Mouse (Mus musculus): ENCODE results near the gene Taf12. TPM values are rescaled to one million over a fixed set of nuclear protein-coding genes. Genes with fewer than 3 reads are reported as not detected.

Gene Taf12
- polyA plus RNA-seq, 1 experiment from 2014 or later, result 27.8 TPM

DNA sequence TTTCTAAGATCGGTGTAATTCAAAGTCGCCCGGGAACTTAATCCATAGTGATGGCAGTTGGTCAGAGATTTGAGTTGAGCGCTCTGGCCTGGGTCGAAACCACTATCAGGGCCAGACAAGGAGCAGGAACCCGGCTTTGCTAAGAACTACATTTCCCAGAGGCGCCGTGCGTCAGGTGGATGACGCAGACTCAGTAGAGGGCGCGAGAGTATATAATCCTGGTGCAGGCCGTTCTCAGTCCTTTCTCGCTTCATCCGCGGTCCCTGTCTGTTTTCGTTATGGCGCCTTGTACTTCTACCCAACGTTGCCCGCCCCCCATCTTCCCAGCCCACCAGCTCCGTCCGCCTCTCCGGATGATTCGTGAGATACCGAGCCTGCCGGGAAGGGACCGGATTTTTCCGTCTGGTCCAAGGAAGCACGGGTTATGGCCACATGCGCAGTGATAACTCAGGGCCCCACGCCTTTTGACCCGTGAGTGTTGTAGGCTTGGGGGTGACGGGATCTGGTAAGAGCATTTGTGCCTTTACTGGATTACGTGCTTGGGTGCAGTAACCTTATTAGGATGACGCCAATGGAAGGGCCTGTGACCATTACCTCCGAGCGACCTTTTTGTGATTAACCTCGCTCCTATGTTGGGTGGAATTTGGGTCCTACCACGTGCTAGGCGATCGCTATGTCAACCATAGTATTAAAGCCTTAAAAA is 34.4 kb downstream of the Taf12 start:
- TF ChIP-seq EP300 (IDR thresholded peaks at IDR 0.05; ENCODE audit: low read depth) (no peak; the same call in 1 of the 2 replicates), CTCF (IDR thresholded peaks at IDR 0.05; ENCODE audit: low read depth) (0 out of 2 replicates have a peak, but pooled peaks have one; percentile 13)
- H3K4me1 ChIP-seq (ENCODE audit: insufficient read depth), result peaks cover 12% of the 10 kb centered on the region
- DNase-seq (peak; percentile 87), ATAC-seq (peak; percentile 90)
- H3K36me3 ChIP-seq (replicated peaks; ENCODE audit: insufficient read depth, low read length), result peaks cover 27% of the 10 kb centered on the region
- WGBS (ENCODE audit: insufficient replicate concordance), result under 1% methylated on average over 41 of the region's 41 CpGs
- H3K4me2 ChIP-seq (ENCODE audit: low read depth, low read length), result peak overlapping the region; percentile 80
- H3K27ac ChIP-seq (ENCODE audit: low read depth), result peak overlapping the region; percentile 71
- no peaks in the 10 kb centered on the region for H3K9me3 ChIP-seq (ENCODE audit: low read length)
- peak overlapping the region; percentile 79 for H3K4me3 ChIP-seq (ENCODE audit: low read depth, low read length)
- H3K27me3 ChIP-seq (ENCODE audit: insufficient read depth, low read length), result no peaks in the 10 kb centered on the region
- H3K9ac ChIP-seq (replicated peaks), result peak overlapping the region; percentile 81

DNA sequence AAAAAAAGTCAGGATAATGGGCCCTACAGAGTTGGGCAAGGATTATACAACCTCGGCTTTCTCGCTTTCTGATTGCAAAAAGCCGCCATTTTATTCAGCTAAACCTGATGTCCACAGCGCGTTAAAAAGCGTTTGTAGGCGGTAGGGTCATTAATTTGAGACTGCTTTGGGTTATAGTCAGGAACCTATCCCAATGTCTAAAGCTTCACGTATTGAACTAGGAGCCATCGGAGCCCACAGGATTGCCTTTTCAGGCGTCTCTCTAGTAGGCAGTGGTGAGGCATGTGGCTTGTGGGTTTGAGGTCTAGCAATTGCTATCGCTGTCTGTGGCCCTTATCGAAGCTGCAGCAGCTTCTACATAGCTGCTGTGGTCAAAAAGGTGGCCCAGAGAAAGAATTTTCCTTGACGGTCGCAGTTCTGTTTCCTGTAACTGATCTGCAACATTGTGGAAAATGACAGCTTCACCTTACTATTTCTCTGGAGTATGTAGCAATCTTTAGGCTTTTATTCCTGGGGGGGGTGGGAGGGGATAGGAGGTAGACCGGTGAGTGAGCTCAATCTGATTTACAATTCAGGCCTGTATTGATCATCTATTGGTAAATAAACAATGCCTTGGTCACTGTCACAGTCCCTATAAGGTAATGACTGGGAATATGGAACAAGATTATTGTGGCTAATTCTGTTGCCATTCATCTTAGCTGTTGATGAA is 35.1 kb downstream of the Taf12 start:
- H3K9me3 ChIP-seq (ENCODE audit: low read length), result no peaks in the 10 kb centered on the region
- TF ChIP-seq CTCF (IDR thresholded peaks at IDR 0.05; ENCODE audit: low read depth) (no peak), EP300 (IDR thresholded peaks at IDR 0.05; ENCODE audit: low read depth) (no peak)
- DNase-seq (peak; percentile 41), ATAC-seq (0 out of 2 replicates have a peak, but pooled peaks have one; percentile 17)
- H3K4me1 ChIP-seq (ENCODE audit: insufficient read depth), result peaks cover 12% of the 10 kb centered on the region
- H3K36me3 ChIP-seq (replicated peaks; ENCODE audit: insufficient read depth, low read length), result peaks cover 30% of the 10 kb centered on the region
- H3K4me2 ChIP-seq (ENCODE audit: low read depth, low read length), result peak overlapping the region; percentile 80
- H3K27me3 ChIP-seq (ENCODE audit: insufficient read depth, low read length), result no peaks in the 10 kb centered on the region
- peak overlapping the region; percentile 71 for H3K27ac ChIP-seq (ENCODE audit: low read depth)
- peak overlapping the region; percentile 79 for H3K4me3 ChIP-seq (ENCODE audit: low read depth, low read length)
- WGBS (ENCODE audit: insufficient replicate concordance), result under 1% methylated on average over 15 of the region's 15 CpGs
- H3K9ac ChIP-seq (replicated peaks), result peak overlapping the region; percentile 81

DNA sequence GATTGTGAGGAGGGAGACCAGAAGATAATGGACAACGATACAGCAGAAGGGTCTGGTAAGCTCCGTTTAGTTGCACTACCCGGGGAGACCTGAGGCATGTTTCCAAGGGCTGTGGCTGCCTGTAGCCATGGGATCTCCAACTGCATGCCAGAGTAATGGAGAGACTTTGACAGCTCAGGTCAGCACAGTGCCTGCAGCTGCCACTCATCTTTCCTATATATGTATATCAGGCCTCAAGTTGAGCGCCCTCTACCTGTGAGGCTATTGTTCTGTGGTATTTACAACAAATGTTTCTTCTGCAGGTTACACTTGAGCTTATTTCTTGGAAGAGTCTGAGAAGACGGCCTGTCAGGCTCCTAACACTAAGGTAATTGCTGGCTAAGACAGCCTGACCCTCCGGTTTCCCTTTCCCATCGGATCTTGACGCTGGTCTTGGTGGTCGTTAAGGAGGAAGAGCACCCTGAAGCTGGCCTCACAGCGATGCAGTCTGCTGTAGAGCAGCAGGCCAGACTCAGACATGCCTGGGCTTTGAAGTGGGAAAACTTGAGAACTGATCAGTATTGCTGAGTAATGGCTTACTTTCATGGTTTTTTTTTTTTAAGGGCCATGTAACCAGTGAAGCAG is 35.8 kb downstream of the Taf12 start:
- Histone ChIP-seq H3K27ac (ENCODE audit: low read depth) (peak overlapping the region; percentile 71), H3K4me3 (ENCODE audit: low read depth, low read length) (peak overlapping the region; percentile 79), H3K9me3 (ENCODE audit: low read length) (no peaks in the 10 kb centered on the region), H3K9ac (replicated peaks) (peak overlapping the region; percentile 81), H3K4me2 (ENCODE audit: low read depth, low read length) (peak overlapping the region; percentile 80), H3K36me3 (replicated peaks; ENCODE audit: insufficient read depth, low read length) (peaks cover 30% of the 10 kb centered on the region), H3K4me1 (ENCODE audit: insufficient read depth) (peaks cover 12% of the 10 kb centered on the region), H3K27me3 (ENCODE audit: insufficient read depth, low read length) (no peaks in the 10 kb centered on the region)
- peak; percentile 80 for TF ChIP-seq CTCF (IDR thresholded peaks at IDR 0.05; ENCODE audit: low read depth)
- no peak for TF ChIP-seq EP300 (IDR thresholded peaks at IDR 0.05; ENCODE audit: low read depth)
- ATAC-seq (peak; percentile 9; the same call in 1 of the 2 replicates), DNase-seq (peak; percentile 62)
- 23% methylated on average over 10 of the region's 10 CpGs for WGBS (ENCODE audit: insufficient replicate concordance)

DNA sequence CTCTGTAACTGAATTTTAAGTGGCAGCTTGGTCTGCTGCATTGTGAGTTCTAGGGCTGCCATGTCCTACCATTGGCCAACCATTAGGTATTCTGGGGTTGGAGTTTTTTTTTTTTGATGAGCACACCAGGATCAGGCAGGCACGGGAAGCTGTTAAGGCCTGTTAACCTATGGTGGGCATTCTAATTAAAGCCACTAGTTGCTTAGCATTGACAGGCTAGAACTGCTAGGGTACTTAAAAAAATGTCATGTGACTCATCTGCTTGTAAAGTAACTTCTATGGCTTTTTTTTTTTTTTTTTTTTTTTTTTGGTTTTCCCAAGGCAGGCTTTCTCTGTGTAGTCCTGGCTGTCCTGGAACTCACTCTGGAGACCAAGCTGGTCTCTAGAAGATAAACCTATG is 37.0 kb downstream of the Taf12 start:
- Histone ChIP-seq H3K36me3 (replicated peaks; ENCODE audit: insufficient read depth, low read length) (peaks cover 33% of the 10 kb centered on the region), H3K9me3 (ENCODE audit: low read length) (no peaks in the 10 kb centered on the region), H3K4me2 (ENCODE audit: low read depth, low read length) (no peak overlapping the region), H3K27ac (ENCODE audit: low read depth) (no peak overlapping the region), H3K27me3 (ENCODE audit: insufficient read depth, low read length) (no peaks in the 10 kb centered on the region), H3K9ac (replicated peaks) (no peak overlapping the region), H3K4me3 (ENCODE audit: low read depth, low read length) (no peak overlapping the region), H3K4me1 (ENCODE audit: insufficient read depth) (peaks cover 9% of the 10 kb centered on the region)
- ATAC-seq (no peak), DNase-seq (no peak)
- WGBS (ENCODE audit: insufficient replicate concordance), result 67% methylated on average over 1 of the region's 1 CpGs
- TF ChIP-seq CTCF (IDR thresholded peaks at IDR 0.05; ENCODE audit: low read depth) (no peak), EP300 (IDR thresholded peaks at IDR 0.05; ENCODE audit: low read depth) (no peak)

DNA sequence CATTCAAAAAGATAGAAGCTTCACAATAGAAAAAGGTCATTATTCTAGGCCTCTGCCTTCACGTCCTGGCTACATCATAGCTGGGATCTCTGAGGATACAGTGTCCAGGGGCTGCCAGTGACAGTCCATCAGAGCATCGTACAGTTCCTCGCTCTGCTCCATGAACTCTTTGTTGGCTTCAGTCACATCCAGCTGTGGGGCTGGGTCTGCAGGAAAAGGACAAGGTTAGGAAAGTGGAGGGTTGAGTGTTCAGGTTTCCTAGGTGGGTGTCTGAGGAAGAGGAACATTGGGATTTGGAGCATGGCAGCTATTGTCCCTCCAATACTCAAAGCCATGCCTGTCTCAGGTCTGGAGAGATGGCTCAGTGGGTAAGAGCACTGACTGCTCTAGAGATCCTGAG is 37.6 kb downstream of the Taf12 start:
- Histone ChIP-seq H3K9ac (replicated peaks) (no peak overlapping the region), H3K4me3 (ENCODE audit: low read depth, low read length) (no peak overlapping the region), H3K27ac (ENCODE audit: low read depth) (no peak overlapping the region), H3K36me3 (replicated peaks; ENCODE audit: insufficient read depth, low read length) (peaks cover 35% of the 10 kb centered on the region), H3K9me3 (ENCODE audit: low read length) (no peaks in the 10 kb centered on the region), H3K4me1 (ENCODE audit: insufficient read depth) (peaks cover 9% of the 10 kb centered on the region), H3K4me2 (ENCODE audit: low read depth, low read length) (no peak overlapping the region), H3K27me3 (ENCODE audit: insufficient read depth, low read length) (no peaks in the 10 kb centered on the region)
- ATAC-seq (no peak), DNase-seq (no peak)
- WGBS (ENCODE audit: insufficient replicate concordance), result 62% methylated on average over 3 of the region's 3 CpGs
- TF ChIP-seq CTCF (IDR thresholded peaks at IDR 0.05; ENCODE audit: low read depth), result no peak
- TF ChIP-seq EP300 (IDR thresholded peaks at IDR 0.05; ENCODE audit: low read depth), result no peak

DNA sequence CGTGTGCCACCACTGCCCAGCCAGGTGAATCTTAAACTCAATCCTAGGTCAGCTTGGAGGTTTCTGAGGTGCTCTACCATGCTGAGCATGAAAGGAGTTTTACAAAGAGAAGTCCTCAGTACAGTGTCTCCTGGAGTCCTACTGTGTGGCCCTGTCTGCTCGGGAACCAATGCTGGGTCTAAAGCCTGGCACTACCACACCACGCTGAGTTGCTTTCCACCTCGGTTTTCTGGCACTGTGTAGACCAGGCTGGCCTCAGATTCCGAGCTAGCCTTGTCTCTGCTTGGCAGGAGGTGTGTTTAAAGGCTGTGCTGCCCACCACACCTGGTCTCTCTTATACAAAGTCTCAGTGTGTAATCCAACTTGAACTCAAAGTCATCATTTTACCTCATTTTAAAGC is 38.5 kb downstream of the Taf12 start:
- WGBS (ENCODE audit: insufficient replicate concordance), result 82% methylated on average over 5 of the region's 5 CpGs
- no peaks in the 10 kb centered on the region for H3K27me3 ChIP-seq (ENCODE audit: insufficient read depth, low read length)
- no peaks in the 10 kb centered on the region for H3K9me3 ChIP-seq (ENCODE audit: low read length)
- H3K9ac ChIP-seq (replicated peaks), result no peak overlapping the region
- peaks cover 38% of the 10 kb centered on the region for H3K36me3 ChIP-seq (replicated peaks; ENCODE audit: insufficient read depth, low read length)
- H3K4me3 ChIP-seq (ENCODE audit: low read depth, low read length), result no peak overlapping the region
- DNase-seq (no peak), ATAC-seq (no peak)
- TF ChIP-seq CTCF (IDR thresholded peaks at IDR 0.05; ENCODE audit: low read depth), result no peak
- TF ChIP-seq EP300 (IDR thresholded peaks at IDR 0.05; ENCODE audit: low read depth), result no peak
- H3K27ac ChIP-seq (ENCODE audit: low read depth), result no peak overlapping the region
- no peak overlapping the region for H3K4me2 ChIP-seq (ENCODE audit: low read depth, low read length)
- peaks cover 9% of the 10 kb centered on the region for H3K4me1 ChIP-seq (ENCODE audit: insufficient read depth)

Data from liver, postnatal 0 days (tissue).